Mouse (Mus musculus) cerebellum, adult 11 months (tissue): ENCODE data around the gene Lrif1.
"Not testable (repeated sequence)": the region's sequence is repeated elsewhere in the genome, so short reads cannot be mapped to it uniquely, and the experiment has no call there.

Experiments used
- DNase-seq: peaks from one replicate; pipeline ENCODE4 v3.0.0; 2022

Gene Lrif1

DNA sequence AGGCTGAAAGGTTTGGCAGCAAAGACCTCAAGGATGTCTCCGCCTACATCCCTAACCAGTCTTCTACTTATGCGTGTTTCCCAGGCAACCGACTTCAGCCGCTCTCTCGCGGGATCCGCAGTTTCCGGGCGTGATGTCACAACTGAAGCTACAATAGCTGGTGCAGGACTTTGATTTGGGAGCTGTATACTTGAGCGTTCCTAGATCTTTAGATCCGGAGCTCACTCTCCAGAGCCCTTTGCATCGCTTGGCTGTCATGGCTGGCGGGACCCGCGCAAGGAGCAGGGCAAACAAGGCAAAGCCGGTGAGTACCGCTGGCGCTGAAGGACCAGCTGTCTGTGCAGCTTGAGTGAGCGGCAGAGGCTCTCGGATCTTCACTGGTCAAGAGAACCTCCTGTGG, at the start of gene Lrif1:
TSS of gene Lrif1 (plus strand) at position 158 of the 400 bp plus-strand sequence.
- peak; percentile 70 for DNase-seq

DNA sequence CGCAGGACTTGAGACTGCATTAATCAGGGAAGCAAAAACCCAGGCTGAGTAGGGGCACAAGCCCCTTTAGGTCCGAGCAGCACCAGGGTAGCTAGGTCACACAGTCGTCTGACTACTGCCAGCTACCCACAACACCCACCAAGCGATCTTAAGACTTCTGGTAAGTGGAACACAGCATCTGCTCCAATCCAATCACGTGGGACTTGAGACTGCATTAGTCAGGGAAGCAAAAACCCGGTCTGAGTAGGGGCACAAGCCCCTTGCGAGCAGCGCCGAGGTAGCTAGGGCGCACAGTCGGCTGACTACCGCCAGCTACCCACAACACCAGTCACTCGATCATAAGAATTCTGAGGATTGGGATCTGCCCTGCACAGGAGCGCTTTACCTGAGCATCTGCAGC, 12.0 kb upstream of the Lrif1 start:
- not testable (repeated sequence) for DNase-seq

DNA sequence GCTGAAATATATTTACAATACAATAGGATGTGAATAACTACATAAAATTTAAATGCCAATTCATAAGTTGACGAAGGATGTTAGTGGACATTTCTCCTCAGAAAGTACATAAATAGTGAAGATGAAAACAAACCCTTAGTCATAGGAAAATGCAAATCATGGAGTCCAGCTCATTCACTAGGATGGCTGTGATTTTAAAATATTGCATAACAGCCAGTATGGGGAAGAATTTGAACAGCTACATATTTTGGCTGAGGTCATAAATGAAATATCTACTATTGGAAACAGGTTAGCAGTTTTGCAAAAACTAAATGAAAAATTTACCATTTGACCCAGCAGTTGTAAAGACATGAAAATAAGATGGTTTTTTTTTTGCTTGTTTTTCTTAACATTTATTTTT, 594 bp downstream of the Lrif1 start:
- DNase-seq = no peak

DNA sequence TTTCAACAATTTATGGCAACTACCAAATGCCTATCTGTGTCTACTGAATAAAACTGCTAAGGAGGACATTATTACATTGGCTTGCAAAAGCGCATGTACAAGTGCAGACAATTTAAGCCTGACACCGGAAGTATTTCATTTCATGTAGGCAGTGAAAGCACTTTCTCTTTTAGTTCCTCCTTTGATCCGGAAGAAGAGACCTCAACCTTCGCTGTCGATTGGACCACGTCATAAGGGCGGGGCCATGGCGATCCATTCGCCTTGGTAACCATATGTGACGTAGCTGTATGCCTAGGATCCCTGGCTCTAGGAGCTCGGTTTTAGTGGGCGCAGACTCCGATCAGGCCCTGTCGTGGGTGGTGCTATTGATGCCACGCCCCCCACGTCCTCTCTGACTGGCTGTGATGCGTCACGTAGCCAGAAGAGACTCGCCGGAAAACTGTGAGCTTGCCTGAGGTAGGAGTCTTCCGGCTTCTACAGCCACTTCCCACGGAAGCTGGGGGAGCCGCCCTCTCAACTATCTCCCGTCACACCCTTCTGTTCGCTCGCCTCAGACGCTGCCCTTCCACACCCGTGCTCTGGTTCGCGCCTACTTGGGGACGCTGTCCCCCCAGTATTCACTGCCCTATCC, 36.7 kb downstream of the Lrif1 start:
- peak; percentile 94 for DNase-seq

DNA sequence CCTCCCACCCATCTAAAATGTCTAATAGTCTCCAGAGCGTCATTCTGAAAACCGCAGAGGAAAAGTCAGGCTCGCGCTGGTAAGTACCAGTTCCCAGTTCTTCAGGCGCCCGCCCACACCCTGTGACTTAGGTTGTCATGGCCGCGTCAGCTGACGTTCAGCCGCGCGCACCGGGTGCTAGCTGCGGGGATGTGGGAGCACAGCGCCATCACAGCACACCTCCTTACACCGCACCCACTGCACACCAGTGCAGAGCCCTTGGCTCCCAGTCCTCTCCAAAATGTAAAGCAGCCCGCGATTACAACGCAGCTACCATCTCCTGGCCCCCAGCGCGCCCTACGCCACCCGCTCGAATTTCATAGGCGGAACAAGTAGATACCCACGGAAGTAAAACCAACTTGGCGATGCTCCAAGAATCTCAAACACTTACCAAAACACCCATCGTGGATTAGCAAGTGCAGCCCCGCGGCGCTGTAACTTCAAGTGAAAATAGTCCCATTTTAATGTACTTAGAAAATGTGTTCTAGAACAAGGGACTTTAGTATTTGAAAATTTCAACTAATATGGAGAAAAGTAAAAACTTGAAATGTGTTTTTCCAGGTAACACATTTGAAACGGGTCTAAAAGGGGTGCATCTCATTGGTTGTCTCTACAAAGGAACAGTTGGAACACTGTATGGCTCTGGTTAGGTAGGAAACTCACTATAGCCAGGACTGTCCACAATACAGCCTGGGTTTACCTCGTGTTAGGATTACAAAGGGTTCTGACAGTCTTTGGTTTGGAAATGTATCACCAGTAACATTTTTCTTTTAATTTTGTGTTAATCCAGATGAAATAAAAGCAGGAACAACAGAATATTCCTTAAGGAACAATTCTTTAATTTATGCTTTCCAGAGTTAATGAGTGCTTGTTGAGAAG, 37.5 kb downstream of the Lrif1 start:
- DNase-seq = peak; percentile 82

DNA sequence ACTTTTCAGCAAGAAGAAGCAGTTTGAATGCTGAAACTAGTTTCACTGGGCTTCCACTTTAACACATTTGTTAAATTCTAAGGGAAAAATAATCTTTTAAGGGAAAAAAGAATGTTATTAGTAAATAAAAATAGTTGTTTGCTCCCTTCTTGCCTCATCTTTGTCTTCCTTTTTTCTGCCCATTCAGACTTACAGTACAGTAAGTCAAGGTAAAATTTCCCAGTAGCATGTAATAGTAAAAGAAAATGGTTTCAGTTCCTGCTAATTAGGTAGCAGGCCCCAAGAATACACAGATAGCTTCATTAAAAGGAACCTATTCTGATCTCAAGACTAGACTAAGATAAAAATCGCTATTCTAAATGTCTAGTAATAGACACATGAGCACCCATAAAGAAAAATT, 71.1 kb downstream of the Lrif1 start:
- no peak for DNase-seq

DNA sequence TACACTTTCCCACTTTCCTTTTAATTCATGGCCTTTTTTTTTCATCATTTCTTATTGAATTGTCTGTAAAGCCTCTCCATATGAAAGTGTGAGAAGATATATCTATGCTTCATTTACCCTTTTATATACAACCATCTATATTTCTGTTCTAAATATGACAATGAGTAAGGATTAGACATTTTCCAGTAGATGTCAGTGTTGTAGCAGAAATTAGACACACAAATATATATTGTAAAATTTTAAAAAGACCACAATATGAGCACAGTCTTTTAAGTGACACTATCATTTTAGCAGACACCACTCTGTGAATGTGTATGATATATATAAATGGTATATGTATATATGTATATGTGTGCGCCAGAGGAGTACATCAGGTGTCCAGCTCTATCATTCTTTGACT, 87.0 kb downstream of the Lrif1 start:
- DNase-seq = no peak

DNA sequence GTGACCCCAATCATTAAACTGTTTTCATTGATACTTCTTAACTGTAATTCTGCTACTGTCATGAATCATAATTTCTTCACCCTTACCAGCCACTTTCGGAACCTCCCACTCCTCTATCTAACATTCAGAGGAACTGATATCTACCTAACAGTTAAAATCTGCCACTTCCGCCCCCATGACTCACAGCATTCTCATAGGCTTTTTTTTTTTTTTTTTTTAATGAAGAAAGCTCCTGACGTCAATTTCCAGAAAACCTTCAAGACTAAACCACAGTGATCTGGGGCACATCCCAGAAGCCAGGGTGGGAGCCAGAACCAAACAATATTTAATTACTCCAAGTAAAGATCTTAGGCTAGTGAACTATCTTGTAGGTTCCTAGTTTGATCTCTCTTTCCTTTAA, 100.3 kb downstream of the Lrif1 start:
- no peak for DNase-seq
